Mouse (Mus musculus): Measurements from ENCODE around the gene Ccr7. TPM values are rescaled to one million over a fixed set of nuclear protein-coding genes. Genes with fewer than 3 reads are reported as not detected.

Ccr7 gene
- polyA plus RNA-seq, 1 experiment from 2014 or later = 0.14 TPM

GRCm38 (mm10) chr11:99161648-99162047 lies 6.8 kb upstream of the Ccr7 start:
- no peaks in the 10 kb centered on the region for H3K27me3 ChIP-seq (replicated peaks; ENCODE audit: control insufficient read depth, insufficient read depth, low read length)
- no peak overlapping the region for H3K9ac ChIP-seq (ENCODE audit: low read depth, low read length)
- H3K9me3 ChIP-seq (ENCODE audit: control insufficient read depth) = no peaks in the 10 kb centered on the region
- H3K4me3 ChIP-seq (ENCODE audit: low read depth, low read length) = no peak overlapping the region
- 43% methylated on average over 5 of the region's 5 CpGs for whole genome bisulfite sequencing
- H3K4me2 ChIP-seq (replicated peaks; ENCODE audit: low read depth) = no peak overlapping the region
- no peak for TF ChIP-seq CTCF (IDR thresholded peaks at IDR 0.05; ENCODE audit: low read depth)
- no peaks in the 10 kb centered on the region for H3K4me1 ChIP-seq (replicated peaks; ENCODE audit: control insufficient read depth, insufficient read depth, low read length)
- H3K36me3 ChIP-seq (ENCODE audit: control insufficient read depth, insufficient read depth) = no peaks in the 10 kb centered on the region
- no peak overlapping the region for H3K27ac ChIP-seq (ENCODE audit: low read depth, low read length)
- ATAC-seq = no peak

GRCm38 (mm10) chr11:99160228-99160627 lies 5.4 kb upstream of the Ccr7 start:
- Histone ChIP-seq H3K4me1 (replicated peaks; ENCODE audit: control insufficient read depth, insufficient read depth, low read length) (no peaks in the 10 kb centered on the region), H3K4me3 (ENCODE audit: low read depth, low read length) (no peak overlapping the region), H3K9me3 (ENCODE audit: control insufficient read depth) (no peaks in the 10 kb centered on the region), H3K27ac (ENCODE audit: low read depth, low read length) (no peak overlapping the region), H3K9ac (ENCODE audit: low read depth, low read length) (no peak overlapping the region), H3K4me2 (replicated peaks; ENCODE audit: low read depth) (no peak overlapping the region), H3K36me3 (ENCODE audit: control insufficient read depth, insufficient read depth) (no peaks in the 10 kb centered on the region), H3K27me3 (replicated peaks; ENCODE audit: control insufficient read depth, insufficient read depth, low read length) (no peaks in the 10 kb centered on the region)
- 87% methylated on average over 6 of the region's 6 CpGs for WGBS
- TF ChIP-seq CTCF (IDR thresholded peaks at IDR 0.05; ENCODE audit: low read depth) = no peak
- no peak for ATAC-seq

- TF ChIP-seq CTCF (IDR thresholded peaks at IDR 0.05; ENCODE audit: low read depth) = no peak
- H3K4me3 ChIP-seq (ENCODE audit: low read depth, low read length) = no peak overlapping the region
- H3K36me3 ChIP-seq (ENCODE audit: control insufficient read depth, insufficient read depth) = no peaks in the 10 kb centered on the region
- ATAC-seq = no peak
- no peak overlapping the region for H3K4me2 ChIP-seq (replicated peaks; ENCODE audit: low read depth)
- H3K27me3 ChIP-seq (replicated peaks; ENCODE audit: control insufficient read depth, insufficient read depth, low read length) = no peaks in the 10 kb centered on the region
- H3K4me1 ChIP-seq (replicated peaks; ENCODE audit: control insufficient read depth, insufficient read depth, low read length) = no peaks in the 10 kb centered on the region
- H3K9ac ChIP-seq (ENCODE audit: low read depth, low read length) = no peak overlapping the region
- no peaks in the 10 kb centered on the region for H3K9me3 ChIP-seq (ENCODE audit: control insufficient read depth)
- H3K27ac ChIP-seq (ENCODE audit: low read depth, low read length) = no peak overlapping the region
- WGBS = 88% methylated on average over 9 of the region's 9 CpGs
Measured at GRCm38 (mm10) chr11:99155817-99156216, 940 bp upstream of the Ccr7 start.

GRCm38 (mm10) chr11:99153767-99154753 lies 817 bp downstream of the Ccr7 start:
- Histone ChIP-seq H3K9me3 (ENCODE audit: control insufficient read depth) (no peaks in the 10 kb centered on the region), H3K4me3 (ENCODE audit: low read depth, low read length) (no peak overlapping the region), H3K4me2 (replicated peaks; ENCODE audit: low read depth) (no peak overlapping the region), H3K27me3 (replicated peaks; ENCODE audit: control insufficient read depth, insufficient read depth, low read length) (no peaks in the 10 kb centered on the region), H3K27ac (ENCODE audit: low read depth, low read length) (no peak overlapping the region), H3K36me3 (ENCODE audit: control insufficient read depth, insufficient read depth) (no peaks in the 10 kb centered on the region), H3K4me1 (replicated peaks; ENCODE audit: control insufficient read depth, insufficient read depth, low read length) (no peaks in the 10 kb centered on the region), H3K9ac (ENCODE audit: low read depth, low read length) (no peak overlapping the region)
- TF ChIP-seq CTCF (IDR thresholded peaks at IDR 0.05; ENCODE audit: low read depth) = no peak
- ATAC-seq = no peak
- 74% methylated on average over 7 of the region's 7 CpGs for WGBS

GRCm38 (mm10) chr11:99152323-99153144 lies 2.3 kb downstream of the Ccr7 start:
- H3K9ac ChIP-seq (ENCODE audit: low read depth, low read length) = no peak overlapping the region
- no peak overlapping the region for H3K4me3 ChIP-seq (ENCODE audit: low read depth, low read length)
- 81% methylated on average over 7 of the region's 7 CpGs for WGBS
- H3K27ac ChIP-seq (ENCODE audit: low read depth, low read length) = no peak overlapping the region
- H3K9me3 ChIP-seq (ENCODE audit: control insufficient read depth) = no peaks in the 10 kb centered on the region
- ATAC-seq = no peak
- no peak for TF ChIP-seq CTCF (IDR thresholded peaks at IDR 0.05; ENCODE audit: low read depth)
- H3K4me1 ChIP-seq (replicated peaks; ENCODE audit: control insufficient read depth, insufficient read depth, low read length) = 0 out of 2 replicates have a peak, but pooled peaks cover 5% of the 10 kb centered on the region
- H3K27me3 ChIP-seq (replicated peaks; ENCODE audit: control insufficient read depth, insufficient read depth, low read length) = no peaks in the 10 kb centered on the region
- no peak overlapping the region for H3K4me2 ChIP-seq (replicated peaks; ENCODE audit: low read depth)
- no peaks in the 10 kb centered on the region for H3K36me3 ChIP-seq (ENCODE audit: control insufficient read depth, insufficient read depth)

GRCm38 (mm10) chr11:99151333-99151930 lies 3.4 kb downstream of the Ccr7 start:
- WGBS = 67% methylated on average over 11 of the region's 11 CpGs
- TF ChIP-seq CTCF (IDR thresholded peaks at IDR 0.05; ENCODE audit: low read depth) = no peak
- H3K27ac ChIP-seq (ENCODE audit: low read depth, low read length) = no peak overlapping the region
- H3K9me3 ChIP-seq (ENCODE audit: control insufficient read depth) = no peaks in the 10 kb centered on the region
- no peaks in the 10 kb centered on the region for H3K27me3 ChIP-seq (replicated peaks; ENCODE audit: control insufficient read depth, insufficient read depth, low read length)
- 0 out of 2 replicates have a peak, but pooled peaks cover 6% of the 10 kb centered on the region for H3K4me1 ChIP-seq (replicated peaks; ENCODE audit: control insufficient read depth, insufficient read depth, low read length)
- H3K4me3 ChIP-seq (ENCODE audit: low read depth, low read length) = no peak overlapping the region
- no peak overlapping the region for H3K4me2 ChIP-seq (replicated peaks; ENCODE audit: low read depth)
- H3K9ac ChIP-seq (ENCODE audit: low read depth, low read length) = no peak overlapping the region
- no peak for ATAC-seq
- no peaks in the 10 kb centered on the region for H3K36me3 ChIP-seq (ENCODE audit: control insufficient read depth, insufficient read depth)

All from intestine, postnatal 0 days (tissue).